Mouse (Mus musculus) embryonic fibroblast, embryonic 13.5 days (primary cell): ENCODE measurements around the gene 2210010C04Rik.

Experiments
- CTCF ChIP-seq: IDR thresholded peaks from 2 replicates; pipeline ENCODE4 v1.5.1; 2011; ENCODE audit warnings: mild to moderate bottlenecking, control low read depth, low read length, moderate library complexity, borderline replicate concordance; ENCODE audit not compliant: insufficient read depth
- POLR2A ChIP-seq: IDR thresholded peaks from 2 replicates; pipeline ENCODE4 v1.6.1; 2011; ENCODE audit warnings: low read depth, mild to moderate bottlenecking, control low read depth, low read length, moderate library complexity

DNA sequence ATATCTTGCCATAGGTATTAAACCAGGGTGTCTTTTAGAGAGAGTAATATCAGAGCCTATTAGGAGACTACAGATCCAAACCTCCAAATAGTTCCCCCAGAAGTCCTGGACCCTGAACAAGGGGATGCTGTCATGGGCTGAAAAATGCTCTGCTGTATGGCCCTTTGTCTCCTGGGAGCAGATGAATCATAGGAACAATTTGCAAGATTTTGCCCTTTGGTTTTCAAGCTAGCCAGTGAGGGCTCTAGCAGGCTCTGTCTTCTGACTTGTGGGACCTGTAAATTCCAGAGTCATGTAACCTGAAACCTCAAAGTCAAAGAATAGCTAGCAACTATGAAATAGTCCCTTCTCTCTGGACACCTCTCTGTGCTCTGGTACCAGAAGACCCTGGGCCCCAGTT, 44.8 kb upstream of the 2210010C04Rik start:
- TF ChIP-seq CTCF (no peak), POLR2A (no peak)
